Mouse (Mus musculus): ENCODE results near the gene Rmdn2. TPM values are rescaled to one million over a fixed set of nuclear protein-coding genes. Genes with fewer than 3 reads are reported as not detected.
A peak's percentile ranks its signal among the peaks of the same experiment; 100 is the strongest.

The Rmdn2 gene
- total RNA-seq, 2 experiments from 2014 or later, result 13.4 to 13.5 TPM

DNA sequence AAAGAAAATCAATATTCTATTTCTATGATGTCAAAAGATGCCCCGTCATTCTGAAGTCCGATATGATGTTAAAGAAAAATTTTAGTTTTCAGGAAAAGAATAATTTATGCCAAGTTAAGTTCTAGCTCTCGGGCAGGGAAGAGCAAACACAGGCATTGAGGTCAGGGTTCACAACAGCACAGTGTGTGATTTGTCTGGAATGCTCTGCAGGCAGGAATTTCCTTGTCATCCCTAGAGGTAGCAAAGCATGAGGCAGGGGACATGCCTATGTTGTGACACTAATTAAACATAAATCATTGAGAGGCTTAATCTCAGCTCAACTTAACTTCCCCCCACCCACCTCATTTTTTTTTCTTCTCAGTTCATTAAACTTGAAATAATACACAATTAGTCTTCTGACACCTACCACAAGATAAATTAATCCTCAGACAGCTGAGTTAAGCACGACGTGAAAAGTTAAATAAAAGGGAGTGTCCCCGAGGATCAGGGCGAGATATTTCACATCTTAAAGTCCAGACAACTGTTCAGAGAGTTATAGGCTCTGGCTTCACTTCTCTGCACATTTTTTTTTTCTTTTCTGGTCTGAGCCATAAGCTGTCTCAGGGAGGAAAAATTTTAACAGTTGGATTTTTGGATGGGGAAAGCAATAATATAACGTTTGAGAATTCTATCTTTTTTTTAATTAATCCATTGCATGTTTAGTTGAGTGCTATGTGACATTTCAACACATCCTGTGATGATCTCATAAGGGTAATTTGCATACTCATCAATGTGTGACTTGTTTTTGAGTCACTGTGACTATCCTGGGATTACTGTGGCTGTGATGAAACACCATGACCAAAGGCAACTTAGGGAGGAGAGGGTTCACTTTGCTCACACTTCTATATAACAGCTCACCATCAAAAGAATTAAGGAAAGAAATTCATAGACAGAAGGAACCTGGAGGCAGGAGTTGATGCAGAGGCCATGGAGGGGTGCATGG is 12.8 kb upstream of the Rmdn2 start:
- H3K4me3 ChIP-seq, result no peak overlapping the region
- no peak for DNase-seq
- H3K27ac ChIP-seq, result no peak overlapping the region
- no peak for TF ChIP-seq CTCF (IDR thresholded peaks at IDR 0.05)
- intact Hi-C loops (cut with DNase I), result no loop called here

DNA sequence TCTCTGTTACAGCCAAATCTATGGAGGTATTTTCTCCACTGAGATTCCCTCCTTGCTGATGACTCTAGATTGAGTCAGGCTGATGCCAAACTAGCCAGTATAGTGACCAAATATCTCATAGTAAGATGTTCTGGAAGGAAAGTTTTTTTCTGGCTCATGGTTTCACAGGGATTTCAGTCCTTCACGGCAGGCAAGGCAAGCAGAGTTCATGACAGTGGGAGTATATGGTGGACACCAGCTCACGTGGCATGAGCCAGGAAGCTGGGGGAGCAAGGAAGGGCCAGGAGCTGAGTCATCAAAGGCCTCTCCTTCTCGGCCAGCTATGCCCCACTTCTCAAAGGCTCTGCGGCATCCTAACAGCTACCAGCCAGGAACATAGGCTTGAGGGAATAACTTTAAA is 11.6 kb upstream of the Rmdn2 start:
- DNase-seq, result no peak
- H3K27ac ChIP-seq, result no peak overlapping the region
- intact Hi-C loops (cut with DNase I), result no loop called here
- no peak for TF ChIP-seq CTCF (IDR thresholded peaks at IDR 0.05)
- no peak overlapping the region for H3K4me3 ChIP-seq

- no peak for DNase-seq
- H3K4me3 ChIP-seq, result no peak overlapping the region
- no peak for TF ChIP-seq CTCF (IDR thresholded peaks at IDR 0.05)
- intact Hi-C loops (cut with DNase I), result no loop called here
- H3K27ac ChIP-seq, result no peak overlapping the region
Measured at GRCm38 (mm10) chr17:79602381-79602780, 9.3 kb upstream of the Rmdn2 start.

DNA sequence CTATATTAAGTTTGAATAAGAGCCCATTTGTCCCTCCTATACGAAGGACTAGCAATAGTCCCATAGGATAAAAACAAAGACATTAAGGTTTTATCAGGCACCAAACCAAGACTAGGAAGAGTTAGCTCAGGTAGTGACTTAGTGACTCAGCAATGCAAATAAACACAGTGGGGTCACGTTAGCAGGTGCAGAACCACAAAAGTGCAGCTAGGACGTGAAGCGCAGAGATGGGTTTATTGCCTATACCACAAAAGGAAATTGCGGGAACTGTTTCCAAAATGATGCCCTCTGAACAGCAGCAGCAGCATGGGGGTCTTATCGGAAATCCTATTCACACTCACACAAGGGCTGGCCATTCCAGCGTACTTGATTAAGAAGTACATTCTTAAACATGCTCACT is 8.2 kb upstream of the Rmdn2 start:
- intact Hi-C loops (cut with DNase I), result no loop called here
- no peak overlapping the region for H3K4me3 ChIP-seq
- no peak for TF ChIP-seq CTCF (IDR thresholded peaks at IDR 0.05)
- H3K27ac ChIP-seq, result no peak overlapping the region
- DNase-seq, result no peak

DNA sequence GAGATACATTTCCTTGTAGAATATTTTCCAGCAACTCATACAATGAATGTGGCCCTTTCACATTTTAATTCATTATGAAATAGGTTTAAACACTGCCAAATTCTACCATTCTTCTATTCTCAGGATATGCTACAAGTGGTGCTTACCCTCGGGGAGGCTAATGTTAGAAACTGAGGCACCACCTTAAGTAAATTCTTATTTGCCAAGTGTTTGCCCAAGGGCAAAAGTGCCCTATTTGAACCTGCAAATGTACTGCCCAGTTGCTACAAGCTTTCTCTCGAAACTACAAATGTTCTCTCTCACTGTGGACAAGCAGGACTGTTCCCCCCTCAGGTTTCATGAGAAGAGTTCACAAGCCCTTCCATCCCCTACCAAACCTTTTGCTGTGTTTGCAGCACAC is 5.9 kb upstream of the Rmdn2 start:
- DNase-seq, result no peak
- TF ChIP-seq CTCF (IDR thresholded peaks at IDR 0.05), result no peak
- H3K4me3 ChIP-seq, result no peak overlapping the region
- intact Hi-C loops (cut with DNase I), result no loop called here
- no peak overlapping the region for H3K27ac ChIP-seq

DNA sequence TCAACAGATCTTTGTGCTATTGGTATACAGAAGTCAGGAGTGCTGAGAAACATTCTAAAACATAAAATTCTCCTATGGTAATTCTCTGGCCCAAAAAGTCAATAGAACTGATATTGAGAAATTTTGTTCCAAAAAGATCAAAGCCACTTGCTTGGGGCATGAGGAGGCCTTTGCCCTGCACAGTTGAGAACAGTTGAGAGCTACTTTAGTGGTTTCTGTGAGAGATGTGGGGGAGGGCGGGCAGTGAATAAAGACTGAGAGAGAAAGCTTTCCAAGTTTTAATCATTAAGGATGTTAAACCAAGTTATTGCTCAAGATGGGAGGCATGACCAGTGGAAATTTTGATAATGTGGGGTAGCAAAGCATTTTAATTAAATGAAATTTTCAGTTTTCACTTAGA is 2.0 kb upstream of the Rmdn2 start:
- no peak for DNase-seq
- intact Hi-C loops (cut with DNase I), result no loop called here
- TF ChIP-seq CTCF (IDR thresholded peaks at IDR 0.05), result no peak
- H3K27ac ChIP-seq, result no peak overlapping the region
- H3K4me3 ChIP-seq, result no peak overlapping the region

- TF ChIP-seq CTCF (IDR thresholded peaks at IDR 0.05), result no peak
Measured at GRCm38 (mm10) chr17:79610163-79610755, 1.4 kb upstream of the Rmdn2 start.

DNA sequence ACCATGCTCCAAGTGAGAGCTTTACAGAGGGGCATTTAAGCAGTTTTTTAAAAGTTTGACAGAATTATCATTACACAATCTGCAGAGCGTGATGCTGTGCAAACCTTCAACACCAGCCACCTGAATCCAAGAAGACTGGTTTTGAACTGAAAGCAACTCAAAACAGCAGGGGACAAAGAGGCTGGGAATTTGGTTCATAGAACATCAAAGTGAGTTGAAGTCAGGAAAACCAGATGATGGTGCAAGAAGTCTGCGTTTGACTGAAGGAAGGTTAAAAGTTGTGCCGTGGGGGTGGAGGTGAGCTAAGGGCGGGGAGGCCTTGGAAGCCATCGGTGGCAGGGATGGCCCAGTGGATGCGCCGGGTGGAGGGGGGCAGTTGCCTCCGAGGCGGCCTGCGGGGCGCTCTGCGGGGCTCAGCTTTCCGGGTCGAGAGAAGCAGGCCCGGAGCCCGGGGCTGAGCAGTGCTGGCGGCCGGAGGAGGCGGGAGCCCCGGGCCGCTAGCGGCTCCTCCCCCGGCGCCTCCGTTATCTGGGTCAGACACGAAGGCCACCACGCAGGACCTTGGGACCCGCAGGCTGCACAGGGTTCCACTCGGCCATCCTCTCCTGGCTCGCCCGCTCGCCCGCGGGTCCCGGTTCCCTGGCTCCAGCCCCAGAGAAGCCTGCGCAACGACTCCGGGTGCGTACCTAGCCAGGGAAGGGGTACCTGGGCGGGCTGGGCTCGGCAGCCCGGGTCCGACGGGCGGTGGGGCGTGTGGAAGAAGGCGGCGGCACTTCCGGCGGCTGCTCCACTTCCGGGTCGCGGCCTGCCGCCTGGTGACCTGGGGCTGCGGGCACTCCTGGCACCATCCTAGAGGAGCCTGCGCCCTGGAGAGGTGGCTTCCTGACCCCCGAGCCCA is 3.3 kb downstream of the Rmdn2 start:
- intact Hi-C loops (cut with DNase I), result no loop called here
- Histone ChIP-seq H3K4me3 (peak overlapping the region; percentile 90), H3K27ac (peak overlapping the region; percentile 94)
- TF ChIP-seq CTCF (IDR thresholded peaks at IDR 0.05), result no peak
- peak; percentile 87 for DNase-seq

More at GRCm38 (mm10) chr17:79610163-79610755, 1.4 kb upstream of the Rmdn2 start:
- DNase-seq, result no peak
- H3K27ac ChIP-seq, result no peak overlapping the region
- no peak overlapping the region for H3K4me3 ChIP-seq
- intact Hi-C loops (cut with DNase I), result no loop called here

DNA sequence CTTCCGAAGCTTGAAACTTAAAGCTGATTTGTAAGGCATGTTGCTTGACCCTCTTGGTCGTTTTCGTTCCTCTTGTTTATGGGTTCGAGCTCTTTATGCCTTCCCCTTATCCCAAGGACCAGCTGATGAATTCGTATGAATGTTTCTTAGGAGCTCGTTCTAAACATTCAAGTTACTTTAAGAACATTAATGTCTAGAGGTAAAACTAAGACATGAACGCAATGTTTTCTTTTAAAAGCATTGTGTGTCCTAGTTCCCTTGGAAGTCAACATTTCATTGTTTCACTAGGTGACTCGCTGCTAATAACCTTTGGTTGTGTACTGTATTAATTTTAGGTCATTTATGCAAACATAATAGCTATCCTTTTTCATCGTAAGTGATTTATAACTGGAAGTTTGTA is 4.2 kb downstream of the Rmdn2 start:
- no peak for DNase-seq
- intact Hi-C loops (cut with DNase I), result no loop called here
- H3K27ac ChIP-seq, result peak overlapping the region; percentile 94
- peak overlapping the region; percentile 90 for H3K4me3 ChIP-seq
- no peak for TF ChIP-seq CTCF (IDR thresholded peaks at IDR 0.05)

- Histone ChIP-seq H3K4me3 (no peak overlapping the region), H3K27ac (no peak overlapping the region)
- no peak for TF ChIP-seq CTCF (IDR thresholded peaks at IDR 0.05)
- intact Hi-C loops (cut with DNase I), result no loop called here
- DNase-seq, result no peak
Measured at GRCm38 (mm10) chr17:79616621-79617020, 5.0 kb downstream of the Rmdn2 start.

GRCm38 (mm10) chr17:79618455-79618854 is 6.8 kb downstream of the Rmdn2 start:
- TF ChIP-seq CTCF (IDR thresholded peaks at IDR 0.05), result no peak
- Histone ChIP-seq H3K4me3 (no peak overlapping the region), H3K27ac (no peak overlapping the region)
- intact Hi-C loops (cut with DNase I), result no loop called here
- DNase-seq, result no peak

GRCm38 (mm10) chr17:79618984-79619383 is 7.3 kb downstream of the Rmdn2 start:
- H3K27ac ChIP-seq, result no peak overlapping the region
- no peak for TF ChIP-seq CTCF (IDR thresholded peaks at IDR 0.05)
- H3K4me3 ChIP-seq, result no peak overlapping the region
- DNase-seq, result no peak
- intact Hi-C loops (cut with DNase I), result no loop called here

DNA sequence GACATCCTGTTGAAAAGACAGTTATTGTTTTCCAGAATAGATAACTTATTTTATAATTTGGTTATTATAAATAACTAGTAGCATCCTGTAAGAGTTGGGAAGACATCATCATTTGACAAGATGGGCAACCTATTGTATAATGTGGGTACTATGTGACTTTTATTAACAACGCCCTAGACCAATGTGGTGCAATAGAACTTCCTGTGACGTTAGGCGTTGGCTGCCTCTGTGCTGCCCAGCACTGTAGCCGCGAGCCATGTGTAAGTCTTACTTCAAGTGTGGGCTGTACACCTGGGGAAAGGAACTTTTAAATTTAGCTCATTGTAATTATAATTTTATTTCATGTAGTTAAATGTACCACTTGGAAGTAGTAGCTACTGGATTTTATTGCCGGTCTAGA is 10.4 kb downstream of the Rmdn2 start:
- no peak overlapping the region for H3K4me3 ChIP-seq
- no peak for TF ChIP-seq CTCF (IDR thresholded peaks at IDR 0.05)
- no peak overlapping the region for H3K27ac ChIP-seq
- DNase-seq, result no peak
- intact Hi-C loops (cut with DNase I), result no loop called here
